Mouse (Mus musculus) heart, embryonic 10.5 days (tissue): ENCODE measurements around the gene Strap. TPM values are rescaled to one million over a fixed set of nuclear protein-coding genes. Genes with fewer than 3 reads are reported as not detected.

ENCODE experiments used
- DNase-seq: peaks from one replicate; pipeline ENCODE4 v3.0.0-alpha.2; 2017; ENCODE audit warnings: low spot score
- H3K27ac ChIP-seq: fragments of 300-500 bp; sonication (generic); 2 replicates; pipeline ENCODE4 v1.5.1; 2016; ENCODE audit warnings: mild to moderate bottlenecking
- H3K27me3 ChIP-seq: fragments of 300-500 bp; sonication (generic); 2 replicates; pipeline ENCODE4 v1.6.1; 2016; ENCODE audit warnings: mild to moderate bottlenecking; ENCODE audit not compliant: poor library complexity, insufficient read depth, severe bottlenecking
- H3K36me3 ChIP-seq: fragments of 300-500 bp; sonication (generic); 2 replicates; pipeline ENCODE4 v1.6.1; 2016; ENCODE audit warnings: mild to moderate bottlenecking, moderate library complexity
- H3K4me1 ChIP-seq: fragments of 300-500 bp; sonication (generic); 2 replicates; pipeline ENCODE4 v1.6.1; 2016; ENCODE audit warnings: mild to moderate bottlenecking
- H3K4me3 ChIP-seq: fragments of 300-500 bp; sonication (generic); 2 replicates; pipeline ENCODE4 v1.5.1; 2016; ENCODE audit warnings: mild to moderate bottlenecking, moderate library complexity
- H3K9me3 ChIP-seq: fragments of 300-500 bp; sonication (generic); 2 replicates; pipeline ENCODE4 v1.6.1; 2016; ENCODE audit warnings: mild to moderate bottlenecking, moderate library complexity
- WGBS: fragments of 180-500 bp; shearing (Covaris S2); methylation state at CpG from one replicate; pipeline ENCODE4 v1.1.7; 2016; 5-methylcytosine and 5-hydroxymethylcytosine counted together
- polyA plus RNA-seq: library from polyadenylated mRNA; unstranded; fragments of >200 nt; fragmentation: Nextera tagmentation; extraction: Ambion mirVana; gene quantifications from 2 replicates; pipeline ENCODE4 v1.2.1, GENCODE M21; 2016

Strap gene
- polyA plus RNA-seq, 1 experiment from 2014 or later: 170 TPM

- no peaks in the 10 kb centered on the region for H3K36me3 ChIP-seq
- H3K9me3 ChIP-seq: no peaks in the 10 kb centered on the region
- no peak overlapping the region for H3K4me3 ChIP-seq
- DNase-seq: no peak
- no peaks in the 10 kb centered on the region for H3K27me3 ChIP-seq
- H3K27ac ChIP-seq: no peak overlapping the region
- peaks cover 9% of the 10 kb centered on the region for H3K4me1 ChIP-seq
These were observed 31.3 kb downstream of the Strap start for GRCm38 (mm10) chr6:137766177-137766576.

- H3K36me3 ChIP-seq: no peaks in the 10 kb centered on the region
- peak; percentile 61 for DNase-seq
- no peaks in the 10 kb centered on the region for H3K9me3 ChIP-seq
- no peaks in the 10 kb centered on the region for H3K27me3 ChIP-seq
- H3K4me3 ChIP-seq: no peak overlapping the region
- WGBS: 57% methylated on average over 3 of the region's 3 CpGs
- H3K4me1 ChIP-seq: peaks cover 3% of the 10 kb centered on the region; the same call in 1 of the 2 replicates
- no peak overlapping the region for H3K27ac ChIP-seq
These were observed 36.9 kb downstream of the Strap start for GRCm38 (mm10) chr6:137771621-137772250.

- Histone ChIP-seq H3K27me3 (no peaks in the 10 kb centered on the region), H3K4me1 (peaks cover 13% of the 10 kb centered on the region; the same call in 1 of the 2 replicates), H3K9me3 (no peaks in the 10 kb centered on the region), H3K36me3 (no peaks in the 10 kb centered on the region), H3K27ac (no peak overlapping the region), H3K4me3 (no peak overlapping the region)
- DNase-seq: peak; percentile 58
- WGBS: 86% methylated on average over 8 of the region's 8 CpGs
These were observed 38.2 kb downstream of the Strap start for GRCm38 (mm10) chr6:137772918-137773636.

- Histone ChIP-seq H3K4me3 (no peak overlapping the region), H3K36me3 (no peaks in the 10 kb centered on the region), H3K27me3 (no peaks in the 10 kb centered on the region), H3K9me3 (no peaks in the 10 kb centered on the region), H3K27ac (no peak overlapping the region), H3K4me1 (peaks cover 18% of the 10 kb centered on the region; the same call in 1 of the 2 replicates)
- WGBS: 84% methylated on average over 6 of the region's 6 CpGs
- peak; percentile 11 for DNase-seq
These were observed 38.8 kb downstream of the Strap start for GRCm38 (mm10) chr6:137773637-137774028.

- peak; percentile 61 for DNase-seq
- H3K9me3 ChIP-seq: no peaks in the 10 kb centered on the region
- no peak overlapping the region for H3K4me3 ChIP-seq
- peaks cover 22% of the 10 kb centered on the region; the same call in 1 of the 2 replicates for H3K4me1 ChIP-seq
- no peak overlapping the region for H3K27ac ChIP-seq
- no peaks in the 10 kb centered on the region for H3K36me3 ChIP-seq
- no peaks in the 10 kb centered on the region for H3K27me3 ChIP-seq
- 90% methylated on average over 13 of the region's 13 CpGs for WGBS
These were observed 39.3 kb downstream of the Strap start for GRCm38 (mm10) chr6:137774166-137774565.

- 89% methylated on average over 8 of the region's 8 CpGs for WGBS
- DNase-seq: peak; percentile 31
These were observed 40.3 kb downstream of the Strap start for GRCm38 (mm10) chr6:137775159-137775558.

GRCm38 (mm10) chr6:137776981-137777380 lies 42.1 kb downstream of the Strap start:
- WGBS: 67% methylated on average over 8 of the region's 8 CpGs
- Histone ChIP-seq H3K27ac (no peak overlapping the region), H3K4me3 (no peak overlapping the region), H3K9me3 (no peaks in the 10 kb centered on the region), H3K4me1 (peaks cover 24% of the 10 kb centered on the region; the same call in 1 of the 2 replicates), H3K27me3 (no peaks in the 10 kb centered on the region), H3K36me3 (0 out of 2 replicates have a peak, but pooled peaks cover 2% of the 10 kb centered on the region)
- peak; percentile 58 for DNase-seq

More at GRCm38 (mm10) chr6:137775159-137775558, 40.3 kb downstream of the Strap start:
- Histone ChIP-seq H3K4me3 (no peak overlapping the region), H3K27ac (no peak overlapping the region), H3K36me3 (0 out of 2 replicates have a peak, but pooled peaks cover 2% of the 10 kb centered on the region), H3K27me3 (no peaks in the 10 kb centered on the region), H3K4me1 (peaks cover 26% of the 10 kb centered on the region; the same call in 1 of the 2 replicates), H3K9me3 (no peaks in the 10 kb centered on the region)

GRCm38 (mm10) chr6:137783899-137784637 lies 49.2 kb downstream of the Strap start:
- Histone ChIP-seq H3K36me3 (peaks cover 17% of the 10 kb centered on the region; the same call in 1 of the 2 replicates), H3K4me1 (peaks cover 5% of the 10 kb centered on the region; the same call in 1 of the 2 replicates), H3K4me3 (no peak overlapping the region), H3K9me3 (no peaks in the 10 kb centered on the region), H3K27me3 (no peaks in the 10 kb centered on the region), H3K27ac (no peak overlapping the region)
- DNase-seq: no peak
- WGBS: 80% methylated on average over 7 of the region's 7 CpGs

- H3K36me3 ChIP-seq: peaks cover 8% of the 10 kb centered on the region; the same call in 1 of the 2 replicates
- no peaks in the 10 kb centered on the region for H3K9me3 ChIP-seq
- 80% methylated on average over 9 of the region's 9 CpGs for WGBS
- no peak for DNase-seq
- peaks cover 10% of the 10 kb centered on the region for H3K4me1 ChIP-seq
- H3K4me3 ChIP-seq: no peak overlapping the region
- H3K27ac ChIP-seq: no peak overlapping the region
- no peaks in the 10 kb centered on the region for H3K27me3 ChIP-seq
These were observed 54.2 kb downstream of the Strap start for GRCm38 (mm10) chr6:137788976-137789590.

- Histone ChIP-seq H3K27me3 (no peaks in the 10 kb centered on the region), H3K4me1 (peaks cover 14% of the 10 kb centered on the region), H3K27ac (no peak overlapping the region), H3K4me3 (no peak overlapping the region), H3K36me3 (peaks cover 8% of the 10 kb centered on the region; the same call in 1 of the 2 replicates), H3K9me3 (no peaks in the 10 kb centered on the region)
- no peak for DNase-seq
- WGBS: 71% methylated on average over 2 of the region's 2 CpGs
These were observed 54.8 kb downstream of the Strap start for GRCm38 (mm10) chr6:137789658-137790057.

- H3K27me3 ChIP-seq: no peaks in the 10 kb centered on the region
- WGBS: 14% methylated on average over 2 of the region's 2 CpGs
- peak overlapping the region; percentile 16; the same call in 1 of the 2 replicates for H3K27ac ChIP-seq
- H3K9me3 ChIP-seq: peaks cover 7% of the 10 kb centered on the region
- peaks cover 26% of the 10 kb centered on the region for H3K36me3 ChIP-seq
- no peak overlapping the region for H3K4me3 ChIP-seq
- peaks cover 20% of the 10 kb centered on the region for H3K4me1 ChIP-seq
- DNase-seq: no peak
These were observed 60.6 kb downstream of the Strap start for GRCm38 (mm10) chr6:137795494-137795893.
